Mouse (Mus musculus) adrenal gland, postnatal 14 days (tissue): ENCODE data around the gene Gm14744. TPM values are rescaled to one million over a fixed set of nuclear protein-coding genes. Genes with fewer than 3 reads are reported as not detected.
"Not testable (repeated sequence)": the region's sequence is repeated elsewhere in the genome, so short reads cannot be mapped to it uniquely, and the experiment has no call there.

ENCODE experiments used
- DNase-seq: peaks from one replicate; pipeline ENCODE4 v3.0.0; 2021; ENCODE audit warnings: mixed read lengths
- long read RNA-seq, 2 experiments: library from polyadenylated mRNA; stranded (forward); transcript quantifications; one replicate each; pipeline ENCODE4 v2.0.0; 2021
- total RNA-seq: library from RNA; stranded (reverse); gene quantifications from 2 replicates; pipeline ENCODE4 v1.2.3, GENCODE M21; 2021

The Gm14744 gene
- total RNA-seq = not detected in 2 replicates
- long read RNA-seq, experiment 1 = 0 reads
- long read RNA-seq, experiment 2 = 0 reads

GRCm38 (mm10) chrX:77864458-77864857 lies at the start of gene Gm14744:
Gene Gm14744 (plus strand): TSS chrX:77864758.
- DNase-seq = not testable (repeated sequence)

GRCm38 (mm10) chrX:77853523-77853922 lies 11.0 kb upstream of the Gm14744 start, which contains the start of gene Pbsn:
Gene Pbsn (minus strand): TSS chrX:77853623.
- DNase-seq = no peak

- not testable (repeated sequence) for DNase-seq
Measured at GRCm38 (mm10) chrX:77880033-77880432, 15.5 kb downstream of the Gm14744 start.

Other genes with a start within 250 kb of the Gm14744 start
- 17.0 and 17.6 TPM in 2 replicates for gene Prkx, start 68.5 kb upstream of the Gm14744 start, total RNA-seq
- gene Pbsn, start 11.1 kb upstream of the Gm14744 start, total RNA-seq = not detected in 2 replicates
- not detected in 2 replicates for gene 5430402E10Rik, start 60.3 kb downstream of the Gm14744 start, total RNA-seq
- not detected in 2 replicates for gene Obp1a, start 226.6 kb downstream of the Gm14744 start, total RNA-seq